Mouse (Mus musculus): ENCODE results near the gene Rp9. TPM values are rescaled to one million over a fixed set of nuclear protein-coding genes. Genes with fewer than 3 reads are reported as not detected.

The Rp9 gene
- polyA plus RNA-seq, 1 experiment from 2014 or later: 70.9 TPM

DNA sequence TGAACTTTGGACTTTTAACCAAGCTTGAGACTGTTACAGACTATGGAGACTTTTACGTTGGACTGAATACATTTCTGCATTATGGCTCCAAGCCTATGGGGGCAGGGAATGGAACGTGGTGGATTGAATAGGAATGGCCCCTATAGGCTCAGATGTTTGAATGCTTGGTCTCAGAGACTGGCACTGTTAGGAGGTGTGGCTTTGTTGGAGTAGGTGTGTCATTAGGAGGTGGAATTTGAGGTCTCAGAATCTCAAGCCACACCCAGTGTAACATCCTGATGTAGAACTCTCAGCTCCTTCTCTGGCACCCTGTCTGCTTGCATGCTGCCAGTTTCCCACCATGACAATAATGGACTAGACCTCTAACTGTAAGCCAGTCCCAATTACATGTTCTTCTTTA lies 36.3 kb downstream of the Rp9 start:
- 85% methylated on average over 2 of the region's 2 CpGs for WGBS
- Histone ChIP-seq H3K27ac (replicated peaks) (no peak overlapping the region), H3K27me3 (no peaks in the 10 kb centered on the region)

DNA sequence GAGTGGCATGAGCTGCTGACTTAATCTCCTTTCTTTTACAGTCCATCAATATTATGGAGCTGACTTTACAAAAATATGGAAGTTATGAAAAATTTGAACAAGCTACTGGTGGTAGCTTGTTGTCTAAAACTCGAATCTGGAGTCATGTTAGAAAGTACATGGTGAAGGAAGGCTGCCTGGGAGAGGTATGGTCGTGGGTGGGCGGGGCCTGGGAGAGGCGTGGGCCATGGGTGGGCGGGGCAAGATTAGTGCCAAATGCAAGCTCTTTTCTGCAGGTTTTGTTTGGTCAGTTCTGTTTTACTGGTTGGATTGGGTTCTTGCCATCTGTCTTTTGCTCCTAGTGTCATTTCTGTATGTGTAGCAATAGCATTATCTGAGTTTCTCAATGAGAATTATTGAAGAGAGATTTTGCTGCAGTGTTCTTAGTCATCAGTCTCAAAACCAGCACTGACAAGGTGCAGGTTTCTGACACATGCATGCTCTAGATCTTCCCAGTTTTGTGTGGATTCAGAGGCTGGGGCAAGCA lies 39.2 kb downstream of the Rp9 start:
- H3K9me3 ChIP-seq (replicated peaks): no peaks in the 10 kb centered on the region
- no peak overlapping the region for H3K9ac ChIP-seq
- peak overlapping the region; percentile 34; the same call in 1 of the 2 replicates for H3K4me2 ChIP-seq (replicated peaks)
- H3K36me3 ChIP-seq: peaks cover 5% of the 10 kb centered on the region; the same call in 1 of the 2 replicates
- peaks cover 18% of the 10 kb centered on the region for H3K4me1 ChIP-seq
- no peaks in the 10 kb centered on the region for H3K27me3 ChIP-seq
- no peak for ATAC-seq (ENCODE audit: insufficient number of reproducible peaks, low FRiP score, low TSS enrichment, low read depth)
- no peak overlapping the region for H3K4me3 ChIP-seq (replicated peaks)
- WGBS: 17% methylated on average over 5 of the region's 5 CpGs
- no peak overlapping the region for H3K27ac ChIP-seq (replicated peaks)

More for the DNA sequence above, 36.3 kb downstream of the Rp9 start:
- no peak overlapping the region for H3K4me2 ChIP-seq (replicated peaks)
- H3K9me3 ChIP-seq (replicated peaks): no peaks in the 10 kb centered on the region
- H3K9ac ChIP-seq: no peak overlapping the region
- no peak for ATAC-seq (ENCODE audit: insufficient number of reproducible peaks, low FRiP score, low TSS enrichment, low read depth)
- H3K4me1 ChIP-seq: peaks cover 18% of the 10 kb centered on the region
- no peak overlapping the region for H3K4me3 ChIP-seq (replicated peaks)
- H3K36me3 ChIP-seq: peaks cover 5% of the 10 kb centered on the region; the same call in 1 of the 2 replicates

DNA sequence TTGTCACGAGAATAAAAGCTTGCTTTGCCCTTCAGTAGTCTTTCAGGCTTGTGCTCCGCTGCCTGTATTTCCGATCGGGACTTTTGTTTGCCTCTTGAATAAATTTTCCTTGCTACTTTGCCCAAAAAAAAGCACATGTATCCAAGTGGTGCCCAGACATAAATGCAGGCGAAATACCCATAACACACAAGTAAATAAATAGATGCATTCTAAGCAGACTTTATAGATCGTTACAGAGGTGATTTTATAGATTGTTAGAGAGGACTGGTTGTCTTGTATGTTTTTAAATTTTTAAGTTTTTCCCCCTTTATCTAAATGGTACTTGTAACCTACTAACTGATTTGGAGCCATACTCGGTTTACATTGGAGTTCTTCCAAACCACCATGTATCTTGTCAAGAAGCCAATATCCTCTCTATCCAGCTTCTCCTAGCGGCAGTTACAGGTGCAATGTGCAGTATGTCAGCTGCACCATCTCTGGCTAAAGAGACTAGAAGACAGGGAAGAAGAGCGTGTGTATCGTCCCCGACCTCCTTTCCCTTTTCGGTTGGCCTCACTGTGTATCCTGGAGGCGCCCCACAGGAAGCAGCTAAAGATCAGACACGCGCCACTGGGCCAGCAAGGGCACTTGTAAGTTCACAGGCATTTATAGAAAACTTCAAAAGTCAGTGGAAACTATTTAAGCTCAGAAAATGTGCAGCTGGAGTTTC lies 39.9 kb downstream of the Rp9 start:
- H3K9ac ChIP-seq: no peak overlapping the region
- H3K27ac ChIP-seq (replicated peaks): no peak overlapping the region
- H3K9me3 ChIP-seq (replicated peaks): no peaks in the 10 kb centered on the region
- no peaks in the 10 kb centered on the region for H3K36me3 ChIP-seq
- H3K4me1 ChIP-seq: peaks cover 18% of the 10 kb centered on the region
- no peaks in the 10 kb centered on the region for H3K27me3 ChIP-seq
- 29% methylated on average over 15 of the region's 15 CpGs for WGBS
- no peak overlapping the region for H3K4me3 ChIP-seq (replicated peaks)
- peak overlapping the region; percentile 34 for H3K4me2 ChIP-seq (replicated peaks)
- ATAC-seq (ENCODE audit: insufficient number of reproducible peaks, low FRiP score, low TSS enrichment, low read depth): no peak

DNA sequence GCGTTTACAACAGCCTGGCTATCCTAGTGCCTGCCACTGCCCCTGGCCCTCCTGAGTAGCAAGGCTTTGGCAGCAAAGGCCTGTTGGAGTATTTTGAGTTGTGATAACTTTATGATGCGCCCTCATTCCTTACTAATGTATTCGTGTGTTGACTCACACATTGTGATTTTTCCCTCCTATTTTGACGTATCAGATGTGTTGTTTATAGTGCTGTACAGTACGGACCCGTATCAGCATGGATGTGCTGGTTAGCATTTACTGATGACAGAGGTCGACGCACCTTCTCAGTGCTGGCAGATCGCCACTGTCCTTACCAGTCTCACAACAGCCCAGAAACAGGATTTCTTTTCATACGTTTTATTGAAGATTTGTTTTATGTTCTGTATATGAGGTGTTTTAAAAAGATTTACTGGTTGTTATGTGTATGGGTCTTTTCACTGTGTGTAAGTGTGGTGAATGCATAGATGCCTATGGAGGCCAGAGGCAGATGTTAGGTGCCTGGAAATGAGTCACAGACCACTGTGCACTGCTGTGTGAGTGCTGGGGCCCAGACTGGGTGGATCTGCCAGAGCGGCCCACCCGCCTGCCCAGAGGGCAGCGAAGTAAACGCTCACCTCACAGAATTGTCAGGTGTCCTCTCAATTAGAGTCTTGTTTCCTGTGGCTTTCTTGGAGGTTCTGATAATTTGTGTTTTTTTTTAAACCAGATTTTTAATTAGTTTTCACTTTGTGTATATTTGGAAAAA lies 40.7 kb downstream of the Rp9 start:
- Histone ChIP-seq H3K9me3 (replicated peaks) (no peaks in the 10 kb centered on the region), H3K27ac (replicated peaks) (no peak overlapping the region), H3K36me3 (no peaks in the 10 kb centered on the region), H3K4me3 (replicated peaks) (no peak overlapping the region), H3K4me1 (peaks cover 18% of the 10 kb centered on the region), H3K27me3 (no peaks in the 10 kb centered on the region), H3K4me2 (replicated peaks) (no peak overlapping the region), H3K9ac (no peak overlapping the region)
- WGBS: 71% methylated on average over 14 of the region's 14 CpGs
- ATAC-seq (ENCODE audit: insufficient number of reproducible peaks, low FRiP score, low TSS enrichment, low read depth): no peak

DNA sequence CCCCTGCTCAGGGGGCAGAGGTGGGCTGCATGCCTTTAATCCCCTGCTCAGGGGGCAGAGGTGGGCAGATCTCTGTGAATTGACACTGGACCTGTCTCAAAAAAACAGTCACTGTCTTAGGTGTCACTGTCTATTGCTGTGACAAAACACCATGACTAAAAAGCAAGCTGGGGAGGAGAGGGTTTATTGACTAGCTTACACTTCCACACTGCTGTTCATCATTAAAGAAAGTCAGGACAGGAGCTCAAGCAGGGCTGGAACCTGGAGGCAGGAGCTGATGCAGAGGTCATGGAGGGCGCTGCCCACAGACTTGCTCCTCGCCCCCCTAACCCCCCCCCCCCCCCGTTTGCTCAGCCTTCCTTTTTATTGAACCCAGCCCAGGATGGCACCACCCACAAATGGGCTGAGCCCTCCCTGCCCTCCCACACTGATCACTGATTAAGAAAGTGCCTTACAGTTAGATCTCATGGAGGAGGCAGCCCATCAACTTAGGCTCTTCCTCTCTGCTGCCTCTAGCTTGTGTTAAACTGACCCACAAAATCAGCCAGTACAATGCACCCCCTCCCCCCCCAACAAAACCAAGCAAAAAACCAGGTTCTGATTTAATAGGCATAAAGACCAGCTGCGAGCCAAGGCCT lies 41.4 kb downstream of the Rp9 start:
- H3K9ac ChIP-seq: no peak overlapping the region
- peaks cover 18% of the 10 kb centered on the region for H3K4me1 ChIP-seq
- no peak overlapping the region for H3K27ac ChIP-seq (replicated peaks)
- no peaks in the 10 kb centered on the region for H3K36me3 ChIP-seq
- H3K4me3 ChIP-seq (replicated peaks): no peak overlapping the region
- H3K4me2 ChIP-seq (replicated peaks): no peak overlapping the region
- no peak for ATAC-seq (ENCODE audit: insufficient number of reproducible peaks, low FRiP score, low TSS enrichment, low read depth)
- H3K27me3 ChIP-seq: no peaks in the 10 kb centered on the region
- 41% methylated on average over 4 of the region's 4 CpGs for WGBS
- H3K9me3 ChIP-seq (replicated peaks): no peaks in the 10 kb centered on the region

DNA sequence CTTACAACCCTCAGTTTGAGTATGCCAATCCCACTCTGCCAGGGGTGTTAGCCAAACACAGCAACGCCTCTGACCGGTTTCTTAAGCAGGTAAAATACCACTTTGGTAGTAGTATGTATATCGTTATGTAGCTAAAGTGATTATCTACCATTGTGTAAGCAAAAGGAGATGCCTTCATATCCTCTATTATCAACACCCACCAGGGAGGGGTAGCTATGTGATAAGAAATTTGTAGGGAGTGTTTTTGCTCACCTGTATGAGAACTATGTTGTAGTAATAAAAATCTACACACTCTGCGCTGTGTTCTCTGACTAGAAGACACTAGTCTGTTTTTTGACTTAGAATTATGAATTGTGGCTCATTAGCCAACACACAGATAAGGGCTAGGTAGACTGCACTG lies 44.8 kb downstream of the Rp9 start:
- peaks cover 8% of the 10 kb centered on the region; the same call in 1 of the 2 replicates for H3K4me1 ChIP-seq
- no peak overlapping the region for H3K27ac ChIP-seq (replicated peaks)
- H3K27me3 ChIP-seq: no peaks in the 10 kb centered on the region
- H3K36me3 ChIP-seq: no peaks in the 10 kb centered on the region
- H3K4me2 ChIP-seq (replicated peaks): no peak overlapping the region
- WGBS: 90% methylated on average over 4 of the region's 4 CpGs
- no peak overlapping the region for H3K9ac ChIP-seq
- H3K4me3 ChIP-seq (replicated peaks): no peak overlapping the region
- no peak for ATAC-seq (ENCODE audit: insufficient number of reproducible peaks, low FRiP score, low TSS enrichment, low read depth)
- no peaks in the 10 kb centered on the region for H3K9me3 ChIP-seq (replicated peaks)

DNA sequence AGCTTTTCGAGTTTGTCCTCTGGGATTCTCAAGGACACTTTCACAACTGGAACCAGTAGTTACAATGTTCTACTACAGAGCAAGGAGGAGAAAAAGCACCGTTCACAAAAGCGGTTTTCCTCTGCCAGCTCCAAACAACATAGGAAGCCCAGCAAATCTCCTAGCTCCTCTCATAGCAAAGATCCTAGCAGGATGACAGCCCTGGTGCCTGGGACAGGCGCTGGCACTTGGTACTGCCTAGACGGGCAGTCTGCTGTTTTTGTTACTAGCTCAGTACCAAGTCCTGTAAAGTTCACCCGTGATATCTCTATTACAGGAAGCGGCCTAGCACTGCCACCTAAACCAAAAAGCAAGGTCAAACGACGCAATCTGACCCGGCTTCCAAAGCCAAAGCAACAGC lies 45.3 kb downstream of the Rp9 start:
- no peaks in the 10 kb centered on the region for H3K36me3 ChIP-seq
- no peak for ATAC-seq (ENCODE audit: insufficient number of reproducible peaks, low FRiP score, low TSS enrichment, low read depth)
- no peak overlapping the region for H3K4me3 ChIP-seq (replicated peaks)
- no peaks in the 10 kb centered on the region for H3K27me3 ChIP-seq
- H3K4me1 ChIP-seq: 0 out of 2 replicates have a peak, but pooled peaks cover 8% of the 10 kb centered on the region
- no peak overlapping the region for H3K4me2 ChIP-seq (replicated peaks)
- no peak overlapping the region for H3K9ac ChIP-seq
- H3K9me3 ChIP-seq (replicated peaks): no peaks in the 10 kb centered on the region
- no peak overlapping the region for H3K27ac ChIP-seq (replicated peaks)
- 71% methylated on average over 10 of the region's 10 CpGs for WGBS

DNA sequence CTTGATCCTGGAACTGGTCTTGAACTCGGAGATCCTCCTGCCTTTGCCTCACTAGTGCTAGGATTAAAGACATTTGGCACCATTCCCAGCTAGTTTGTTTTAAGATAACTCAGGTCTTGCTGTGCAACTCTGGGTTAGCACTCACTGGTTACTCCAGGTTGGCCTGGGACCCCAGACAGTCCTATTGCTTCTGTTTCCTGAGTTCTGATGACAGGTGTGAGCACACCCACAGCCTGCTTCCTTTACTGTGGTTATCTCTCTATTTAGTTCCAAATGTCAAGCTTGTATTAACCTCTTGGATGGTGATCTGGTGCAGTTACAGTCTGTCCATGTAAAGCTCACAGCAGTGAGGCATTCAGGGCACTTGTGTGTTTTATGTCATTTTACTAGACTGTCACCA lies 46.0 kb downstream of the Rp9 start:
- no peak overlapping the region for H3K4me2 ChIP-seq (replicated peaks)
- H3K27me3 ChIP-seq: no peaks in the 10 kb centered on the region
- 67% methylated on average over 1 of the region's 1 CpGs for WGBS
- H3K36me3 ChIP-seq: no peaks in the 10 kb centered on the region
- 0 out of 2 replicates have a peak, but pooled peaks cover 2% of the 10 kb centered on the region for H3K4me1 ChIP-seq
- no peak for ATAC-seq (ENCODE audit: insufficient number of reproducible peaks, low FRiP score, low TSS enrichment, low read depth)
- no peak overlapping the region for H3K4me3 ChIP-seq (replicated peaks)
- no peak overlapping the region for H3K27ac ChIP-seq (replicated peaks)
- no peaks in the 10 kb centered on the region for H3K9me3 ChIP-seq (replicated peaks)
- no peak overlapping the region for H3K9ac ChIP-seq

DNA sequence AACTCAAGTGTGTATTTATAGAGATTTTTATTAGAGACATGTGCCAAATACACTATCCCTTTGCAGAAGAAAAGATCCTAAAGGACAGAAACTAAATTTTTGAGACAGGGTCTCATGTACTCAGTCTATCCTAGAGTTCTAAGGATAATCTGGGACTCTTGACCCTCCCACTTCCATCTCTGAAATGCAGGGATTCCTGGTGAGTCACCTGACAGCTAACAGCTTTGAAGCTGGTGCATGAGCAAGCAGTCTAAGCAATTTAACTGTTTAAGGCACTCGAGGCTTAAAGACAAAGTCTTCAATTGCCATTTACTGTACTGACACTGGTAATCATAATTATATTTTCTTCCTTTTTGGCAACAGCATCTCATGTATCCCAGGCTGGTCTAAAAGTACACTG lies 47.0 kb downstream of the Rp9 start:
- no peaks in the 10 kb centered on the region for H3K36me3 ChIP-seq
- WGBS: 47% methylated on average over 1 of the region's 1 CpGs
- H3K27me3 ChIP-seq: no peaks in the 10 kb centered on the region
- ATAC-seq (ENCODE audit: insufficient number of reproducible peaks, low FRiP score, low TSS enrichment, low read depth): no peak
- H3K4me1 ChIP-seq: no peaks in the 10 kb centered on the region
- no peak overlapping the region for H3K4me3 ChIP-seq (replicated peaks)
- no peak overlapping the region for H3K9ac ChIP-seq
- H3K4me2 ChIP-seq (replicated peaks): no peak overlapping the region
- no peaks in the 10 kb centered on the region for H3K9me3 ChIP-seq (replicated peaks)
- no peak overlapping the region for H3K27ac ChIP-seq (replicated peaks)

DNA sequence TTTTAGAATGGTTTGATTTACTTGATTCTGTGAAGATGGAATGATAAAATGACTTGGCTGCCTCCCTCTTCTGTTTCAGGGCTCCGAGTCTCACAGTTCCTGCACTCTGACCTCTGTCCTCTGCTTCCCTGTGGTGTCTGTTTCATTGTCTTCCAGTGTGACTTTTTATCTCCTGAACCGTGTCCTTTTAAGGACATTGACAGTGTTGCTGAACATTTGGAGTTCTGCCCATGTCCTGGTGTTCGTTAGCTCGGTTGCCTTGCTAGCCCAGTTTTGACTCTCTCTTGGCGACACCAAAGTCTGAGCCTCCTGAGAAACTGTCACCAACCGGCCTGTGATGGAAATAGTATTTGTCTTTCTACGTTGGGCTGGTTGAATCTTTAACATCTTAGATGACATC lies 49.1 kb downstream of the Rp9 start:
- no peaks in the 10 kb centered on the region for H3K36me3 ChIP-seq
- no peak overlapping the region for H3K4me2 ChIP-seq (replicated peaks)
- no peak overlapping the region for H3K9ac ChIP-seq
- no peak overlapping the region for H3K27ac ChIP-seq (replicated peaks)
- H3K9me3 ChIP-seq (replicated peaks): no peaks in the 10 kb centered on the region
- WGBS: 45% methylated on average over 7 of the region's 7 CpGs
- H3K27me3 ChIP-seq: no peaks in the 10 kb centered on the region
- no peaks in the 10 kb centered on the region for H3K4me1 ChIP-seq
- ATAC-seq (ENCODE audit: insufficient number of reproducible peaks, low FRiP score, low TSS enrichment, low read depth): no peak
- H3K4me3 ChIP-seq (replicated peaks): no peak overlapping the region

DNA sequence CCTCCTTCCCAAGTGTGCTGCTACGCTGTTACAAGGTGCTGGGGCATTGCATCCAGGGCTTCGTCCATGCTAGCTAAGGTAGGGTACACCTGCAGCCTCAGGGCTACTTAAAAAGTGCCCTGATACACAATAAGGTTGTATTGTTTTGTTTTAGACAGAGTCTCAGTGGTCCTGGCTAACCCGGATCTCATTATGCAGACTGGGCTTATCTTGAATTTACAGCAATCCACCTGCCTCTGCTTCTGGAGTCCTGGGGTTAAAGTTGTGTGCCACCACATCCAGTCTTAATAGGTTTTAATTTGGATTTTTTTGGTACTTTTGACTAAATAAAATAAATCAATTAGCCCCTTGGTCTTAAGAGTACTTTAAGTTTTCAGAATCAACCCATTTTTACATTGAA lies 49.7 kb downstream of the Rp9 start:
- no peak overlapping the region for H3K27ac ChIP-seq (replicated peaks)
- ATAC-seq (ENCODE audit: insufficient number of reproducible peaks, low FRiP score, low TSS enrichment, low read depth): no peak
- no peaks in the 10 kb centered on the region for H3K36me3 ChIP-seq
- H3K9me3 ChIP-seq (replicated peaks): no peaks in the 10 kb centered on the region
- WGBS: 85% methylated on average over 3 of the region's 3 CpGs
- H3K27me3 ChIP-seq: no peaks in the 10 kb centered on the region
- no peak overlapping the region for H3K4me3 ChIP-seq (replicated peaks)
- no peak overlapping the region for H3K9ac ChIP-seq
- no peak overlapping the region for H3K4me2 ChIP-seq (replicated peaks)
- no peaks in the 10 kb centered on the region for H3K4me1 ChIP-seq
